Mouse (Mus musculus): ENCODE measurements around the gene Aym1. TPM values are rescaled to one million over a fixed set of nuclear protein-coding genes. Genes with fewer than 3 reads are reported as not detected.

Aym1 gene
- total RNA-seq, 2 experiments from 2014 or later = not detected

- no peak for DNase-seq
- intact Hi-C loops (cut with DNase I; ENCODE audit: low total_unique reads) = no loop called here
Measured at GRCm38 (mm10) chr5:113382580-113382979, 25.5 kb downstream of the Aym1 start.

GRCm38 (mm10) chr5:113393766-113394165 is 36.7 kb downstream of the Aym1 start:
- no peak for DNase-seq
- intact Hi-C loops (cut with DNase I; ENCODE audit: low total_unique reads) = no loop called here

- no peak for DNase-seq
- intact Hi-C loops (cut with DNase I; ENCODE audit: low total_unique reads) = no loop called here
Measured at GRCm38 (mm10) chr5:113396286-113396934, 39.3 kb downstream of the Aym1 start.

GRCm38 (mm10) chr5:113397443-113398317 is 40.6 kb downstream of the Aym1 start:
- DNase-seq = no peak
- intact Hi-C loops (cut with DNase I; ENCODE audit: low total_unique reads) = no loop called here

GRCm38 (mm10) chr5:113402702-113403101 is 45.6 kb downstream of the Aym1 start:
- peak; percentile 11 for DNase-seq
- intact Hi-C loops (cut with DNase I; ENCODE audit: low total_unique reads) = no loop called here

- intact Hi-C loops (cut with DNase I; ENCODE audit: low total_unique reads) = no loop called here
- peak; percentile 20 for DNase-seq
Measured at GRCm38 (mm10) chr5:113407346-113407745, 50.3 kb downstream of the Aym1 start.

Small RNA genes within 50 kb of the gene (microRNA-seq; reads per million reads assigned to microRNA genes)
- gene Mir7229 (0 reads per million in 2 experiments), gene Mir7230 (0 reads per million in 2 experiments)

Other genes with a start within 250 kb of the Aym1 start
- 10 to 100 TPM; 29.2 to 35.1 TPM for gene 2900026A02Rik, start 136.1 kb upstream of the Aym1 start, total RNA-seq (2021)
- gene Tmem211, start 130.4 kb upstream of the Aym1 start, total RNA-seq (2021) = not detected
- under 1 TPM; 0.62 to 0.70 TPM for gene Sgsm1, start 46.5 kb upstream of the Aym1 start, total RNA-seq (2021)
- under 1 TPM; 0.44 to 0.72 TPM for gene Wscd2, start 133.0 kb downstream of the Aym1 start, total RNA-seq (2021)

Data from gastrocnemius, postnatal 14 days (tissue).